24 mouse cellular contexts compared by ENCODE assay signal in genomic region chr6:94124279-94124678, GRCm38 (mm10).
"Had no signal": no experiment of that assay in that cellular context is flagged by ENCODE, and none has a peak within 500 bp of the region (broad histone marks: within the 10 kb centered on the region; RNA-seq: fewer than 3 reads in every experiment).

No protein-coding gene starts in this region.

- DNase-seq: kidney, adult 2 months; kidney, postnatal 25 days; layer of hippocampus, adult 9-11 months; left cerebral cortex, postnatal 4 days; liver, embryonic 13.5 days; lung, adult 2 months; lung, postnatal 36 days; retina, postnatal 1 day; right cerebral cortex, postnatal 25 days; spleen, adult 18-20 months; thymus, adult 2 months; thymus, postnatal 14 days; thymus, postnatal 4 days had no signal

- H3K27ac ChIP-seq: kidney, postnatal 0 days; layer of hippocampus, adult 2 months; limb, embryonic 13.5 days; liver, embryonic 13.5 days; midbrain, embryonic 10.5 days; midbrain, embryonic 13.5 days; neural tube, embryonic 13.5 days had no signal

- H3K4me1 ChIP-seq: megakaryocyte, embryonic 14.5 days had no signal

- H3K9ac ChIP-seq: limb, embryonic 13.5 days; liver, embryonic 13.5 days; midbrain, embryonic 13.5 days; neural tube, embryonic 13.5 days had no signal

- H3K4me3 ChIP-seq: layer of hippocampus, adult 2 months; limb, embryonic 13.5 days; liver, embryonic 13.5 days; megakaryocyte, embryonic 14.5 days; midbrain, embryonic 10.5 days; midbrain, embryonic 13.5 days; myocyte; neural tube, embryonic 13.5 days had no signal

- H3K9me3 ChIP-seq: limb, embryonic 13.5 days; liver, embryonic 13.5 days; midbrain, embryonic 10.5 days; midbrain, embryonic 13.5 days; neural tube, embryonic 13.5 days had no signal

- ATAC-seq: intestine, postnatal 0 days; lung, postnatal 0 days; midbrain, embryonic 13.5 days; midbrain, embryonic 16.5 days had no signal

- H3K36me3 ChIP-seq: limb, embryonic 13.5 days; liver, embryonic 13.5 days; midbrain, embryonic 10.5 days; midbrain, embryonic 13.5 days; neural tube, embryonic 13.5 days had no signal

- H3K4me2 ChIP-seq: limb, embryonic 13.5 days; liver, embryonic 13.5 days; midbrain, embryonic 13.5 days; neural tube, embryonic 13.5 days had no signal

- H3K27me3 ChIP-seq: liver, embryonic 13.5 days; megakaryocyte, embryonic 14.5 days; midbrain, embryonic 13.5 days; neural tube, embryonic 13.5 days had no signal
